Mouse (Mus musculus): ENCODE data around the gene Rbm14.
A peak's percentile ranks its signal among the peaks of the same experiment; 100 is the strongest.
"Not testable (repeated sequence)": the region's sequence is repeated elsewhere in the genome, so short reads cannot be mapped to it uniquely, and the experiment has no call there.

The Rbm14 gene

GRCm38 (mm10) chr19:4812334-4812949 is 1.0 kb upstream of the Rbm14 start:
- not testable (repeated sequence) for DNase-seq

GRCm38 (mm10) chr19:4811909-4812242 is 442 bp upstream of the Rbm14 start:
- no peak for DNase-seq

- no peak for DNase-seq
Observed at GRCm38 (mm10) chr19:4810746-4811062, 730 bp downstream of the Rbm14 start.

DNA sequence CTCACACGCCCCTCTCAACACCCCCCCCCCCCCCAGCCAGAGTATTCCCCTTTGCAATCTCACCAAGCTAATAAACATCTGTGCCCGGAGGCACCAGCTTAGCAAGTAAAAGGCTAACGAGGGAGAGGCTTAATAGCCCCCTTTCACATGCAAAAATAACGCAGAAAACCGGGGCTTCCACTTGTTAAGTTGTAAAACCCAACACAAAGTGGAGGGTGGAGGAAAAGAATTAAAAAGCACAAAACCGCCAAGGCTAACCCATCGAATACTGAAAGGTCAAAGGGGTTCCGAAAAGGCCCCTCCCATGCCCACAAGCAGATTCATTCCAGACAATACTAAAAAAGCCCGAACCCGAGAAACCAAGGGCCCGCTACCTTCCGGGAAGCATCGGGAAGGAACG is 1.1 kb downstream of the Rbm14 start:
- DNase-seq: no peak

- no peak for DNase-seq
Observed at GRCm38 (mm10) chr19:4803283-4803682, 8.2 kb downstream of the Rbm14 start.

- DNase-seq: no peak
Observed at GRCm38 (mm10) chr19:4802691-4803091, 8.7 kb downstream of the Rbm14 start.

GRCm38 (mm10) chr19:4799083-4799482 is 12.4 kb downstream of the Rbm14 start:
- DNase-seq: no peak

DNA sequence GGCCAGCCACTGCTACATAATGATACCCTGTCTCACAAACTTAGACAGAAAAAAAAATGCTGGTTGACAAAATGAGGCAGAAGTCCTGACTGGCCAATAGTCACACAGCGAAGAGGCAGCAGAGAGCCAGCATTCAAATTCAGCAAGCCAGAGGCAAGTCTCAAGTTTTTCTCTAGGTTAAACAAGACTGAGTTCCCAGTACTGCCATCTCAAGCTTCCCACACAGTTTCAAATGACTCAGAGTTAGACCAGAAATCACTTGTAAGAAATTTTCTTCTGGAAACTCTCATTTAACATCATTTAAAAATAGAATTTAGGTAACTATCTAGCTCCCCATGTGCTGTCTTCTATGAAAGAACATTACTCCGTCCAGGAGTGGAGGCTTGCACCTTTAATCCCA is 13.6 kb downstream of the Rbm14 start:
- DNase-seq: no peak

- no peak for DNase-seq
Observed at GRCm38 (mm10) chr19:4795929-4796328, 15.5 kb downstream of the Rbm14 start.

DNA sequence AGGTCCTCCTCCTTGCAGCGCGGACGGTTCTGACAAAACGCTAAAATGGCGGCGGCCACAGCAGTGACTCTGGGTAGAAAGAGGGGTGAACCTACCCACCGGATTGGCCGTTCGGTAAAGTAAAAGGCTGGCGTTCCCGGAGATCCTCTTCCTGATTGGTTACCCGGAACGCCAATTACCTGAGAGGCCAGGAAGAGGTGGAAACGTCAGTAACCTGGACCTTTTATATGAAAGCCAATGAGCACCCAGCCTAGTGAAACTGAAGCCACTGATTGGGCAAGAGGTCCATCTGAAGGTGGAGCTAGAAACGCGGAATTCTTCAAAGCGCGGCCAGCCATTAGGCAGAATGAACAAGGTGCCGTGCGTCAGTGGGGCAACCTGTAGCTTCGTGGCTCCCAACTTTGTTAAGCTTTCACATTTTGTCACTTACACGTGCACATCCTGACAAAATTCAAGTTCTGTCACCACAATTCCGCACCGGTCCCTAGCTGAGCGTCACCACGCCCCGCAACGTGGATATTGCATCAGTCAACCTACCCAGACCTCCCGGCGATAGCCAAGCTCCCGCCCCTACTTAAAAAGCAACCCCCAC is 17.5 kb downstream of the Rbm14 start, which contains the start of gene Rbm4:
Gene Rbm4 (minus strand): TSS at position 71 of the 592 bp plus-strand sequence.
- peak; percentile 94 for DNase-seq

DNA sequence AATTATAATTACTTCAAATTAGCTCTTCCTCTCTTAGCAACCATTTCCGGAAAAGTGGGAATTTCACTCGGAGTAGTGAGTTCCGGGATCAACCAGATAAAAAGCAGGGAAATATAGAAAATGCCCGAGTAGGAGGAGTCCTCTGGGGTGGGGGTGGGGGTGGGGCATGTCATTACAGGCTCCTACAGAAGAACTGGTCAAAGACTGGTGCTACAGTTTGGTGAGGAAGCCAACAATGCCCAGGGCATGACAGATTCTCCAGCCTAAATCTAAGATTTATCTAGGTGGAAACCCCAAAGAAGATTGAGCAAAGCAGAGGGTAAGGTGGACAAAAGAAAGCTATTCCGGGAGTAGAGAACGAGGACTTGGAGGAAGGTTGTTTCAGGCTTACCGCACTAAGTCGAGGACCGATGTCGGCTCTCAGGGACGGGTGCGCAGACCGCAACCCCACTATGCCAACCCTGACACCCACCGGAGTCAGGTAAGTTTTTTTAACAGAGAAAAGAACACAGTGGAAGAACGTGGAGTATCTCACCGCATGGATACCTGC is 18.1 kb downstream of the Rbm14 start:
- no peak for DNase-seq

DNA sequence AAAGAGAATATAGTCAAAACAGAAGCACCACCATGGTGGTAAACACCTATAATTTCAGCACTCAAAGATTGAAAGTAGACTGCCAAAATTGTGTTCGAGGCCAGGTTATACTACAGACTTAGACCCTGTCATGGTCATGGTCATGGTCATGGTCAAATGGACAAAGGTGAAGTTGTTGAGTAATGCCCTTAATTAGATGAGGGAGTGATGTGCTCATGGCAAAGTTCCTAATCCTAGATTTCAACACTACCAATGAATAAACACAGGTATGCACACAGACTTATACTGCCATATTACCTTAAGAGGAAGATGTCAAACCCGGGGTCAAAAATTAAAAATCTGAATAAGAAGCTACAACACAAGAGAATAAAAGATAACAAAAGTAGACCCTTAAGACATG is 25.1 kb downstream of the Rbm14 start:
- no peak for DNase-seq

- DNase-seq: no peak
Observed at GRCm38 (mm10) chr19:4785206-4785605, 26.2 kb downstream of the Rbm14 start.

GRCm38 (mm10) chr19:4782891-4783290 is 28.5 kb downstream of the Rbm14 start:
- DNase-seq: no peak

GRCm38 (mm10) chr19:4772785-4773184 is 38.6 kb downstream of the Rbm14 start:
- DNase-seq: no peak

- DNase-seq: no peak
Observed at GRCm38 (mm10) chr19:4767507-4768148, 43.8 kb downstream of the Rbm14 start.

DNA sequence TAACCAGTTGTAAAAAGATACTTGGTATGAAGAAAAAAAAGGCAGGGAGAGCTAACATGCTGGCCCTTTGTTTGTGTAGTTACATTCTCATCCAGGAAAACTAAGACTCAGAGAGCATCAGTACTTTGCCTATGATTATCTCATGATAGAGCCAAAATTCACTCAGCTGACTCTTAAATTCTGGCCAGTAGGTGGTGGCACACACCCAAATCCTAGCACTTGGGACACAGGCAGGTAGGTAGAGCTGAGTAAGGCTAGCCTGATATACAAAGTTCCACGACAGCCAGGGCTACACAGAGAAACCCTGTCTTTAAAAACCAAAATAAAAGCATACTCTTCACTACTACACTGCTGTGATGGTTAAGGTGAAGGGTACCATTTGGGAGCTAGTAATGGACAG is 48.6 kb downstream of the Rbm14 start:
- no peak for DNase-seq

DNA sequence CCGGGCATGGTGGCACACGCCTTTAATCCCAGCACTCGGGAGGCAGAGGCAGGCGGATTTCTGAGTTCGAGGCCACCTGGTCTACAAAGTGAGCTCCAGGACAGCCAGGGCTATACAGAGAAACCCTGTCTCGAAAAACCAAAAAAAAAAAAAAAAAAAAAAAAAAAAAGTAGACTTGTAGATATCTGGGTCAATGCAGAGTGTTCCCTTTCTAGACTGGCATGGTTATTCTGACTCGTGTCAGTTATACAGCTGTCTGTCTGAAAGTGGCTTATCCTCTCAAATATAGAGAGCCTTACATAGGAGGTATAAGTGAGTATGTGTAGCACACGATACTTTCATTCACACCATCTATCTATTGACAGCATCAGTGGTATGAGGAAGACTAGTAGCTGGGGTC is 50.9 kb downstream of the Rbm14 start:
- not testable (repeated sequence) for DNase-seq

DNA sequence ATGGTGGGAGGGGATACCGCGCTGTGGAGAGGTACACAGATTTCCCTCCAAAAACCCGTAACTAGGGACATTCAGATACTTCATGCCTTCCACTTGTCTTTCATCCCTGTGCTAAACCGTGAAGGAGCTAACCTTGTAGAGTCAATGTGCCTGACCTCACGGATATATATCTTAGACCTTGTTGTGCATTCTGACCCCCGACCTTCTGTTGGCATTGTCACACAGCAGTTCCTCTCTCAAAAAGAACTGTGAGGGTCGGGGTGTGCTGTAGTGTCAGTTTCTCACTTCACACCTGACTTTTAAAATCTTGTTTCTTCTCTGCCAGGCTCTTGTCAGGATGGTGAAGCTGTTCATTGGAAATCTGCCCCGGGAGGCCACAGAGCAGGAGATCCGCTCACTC is 54.5 kb downstream of the Rbm14 start:
- DNase-seq: no peak

DNA sequence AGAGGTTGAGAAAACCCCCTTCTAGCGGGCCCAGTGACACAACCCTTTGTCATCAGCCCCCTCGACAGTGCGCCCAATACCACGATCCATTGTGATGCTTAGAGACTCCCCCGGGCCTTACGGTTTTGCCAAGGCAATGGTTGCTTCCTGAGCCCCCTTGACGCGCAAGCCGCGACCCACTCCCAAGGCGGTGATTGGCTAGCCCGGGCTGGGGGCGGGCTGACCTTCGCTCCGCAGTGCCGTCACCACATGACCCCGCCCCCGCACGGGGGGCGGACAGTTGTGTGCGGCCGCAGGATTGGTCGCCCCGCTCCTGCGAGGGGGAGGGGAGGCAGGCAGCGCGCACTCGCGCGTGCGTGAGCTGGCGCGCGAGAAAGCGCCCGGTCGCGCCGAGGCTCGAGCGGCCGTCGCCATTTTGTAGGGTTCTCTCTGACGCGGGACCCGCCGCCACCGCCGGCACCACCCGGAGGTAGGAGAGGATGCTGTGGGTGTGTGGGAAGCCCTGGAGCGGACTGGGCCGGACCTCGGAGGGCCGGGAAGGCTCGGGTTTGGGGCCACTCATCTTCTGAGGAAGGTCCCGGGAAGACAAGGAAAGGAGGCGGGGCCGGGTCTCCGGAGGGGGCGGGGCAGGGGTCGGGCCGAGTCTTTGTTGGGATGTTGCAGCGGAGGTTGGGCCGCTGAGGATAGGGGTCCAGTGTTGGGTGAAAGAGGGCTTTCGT is 55.1 kb downstream of the Rbm14 start, which contains the start of gene Rbm4b:
Gene Rbm4b (plus strand): TSS at position 305 of the 719 bp plus-strand sequence.
- peak; percentile 99 for DNase-seq

GRCm38 (mm10) chr19:4755565-4756192 is 55.8 kb downstream of the Rbm14 start:
- DNase-seq: peak; percentile 95

Data from thymus, postnatal 4 days (tissue).